Mouse (Mus musculus) spleen, adult 2 months (tissue): ENCODE results near the gene Cdhr4.

Experiments
- CTCF ChIP-seq: fragments of 200-500 bp; IDR thresholded peaks from 2 replicates; pipeline ENCODE4 v1.5.1; 2011; ENCODE audit warnings: mild to moderate bottlenecking, inconsistent platforms; ENCODE audit not compliant: insufficient read depth, insufficient read length, insufficient replicate concordance; ENCODE audit errors: extremely low read depth
- POLR2A ChIP-seq: fragments of 200-500 bp; IDR thresholded peaks from 2 replicates; pipeline ENCODE4 v1.6.1; 2011; ENCODE audit warnings: low read depth, low read length, inconsistent platforms

DNA sequence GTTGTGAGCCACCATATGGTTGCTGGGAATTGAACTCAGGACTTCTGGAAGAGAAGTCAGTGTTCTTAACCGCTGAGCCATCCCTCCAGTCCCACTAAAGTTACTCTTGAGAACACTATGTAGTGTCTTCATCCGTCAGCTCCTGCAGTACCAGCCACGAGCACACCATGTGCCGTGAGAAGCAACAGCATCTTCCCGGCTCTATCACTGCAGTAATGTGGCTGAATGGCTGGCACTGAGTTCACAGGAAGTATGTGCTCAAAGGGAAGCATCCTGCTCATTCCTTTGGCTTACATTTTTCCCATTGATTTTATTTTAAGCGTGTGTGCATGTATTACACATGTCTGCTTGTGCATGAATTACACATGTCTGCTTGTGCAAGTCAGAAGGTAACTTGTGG lies 24.9 kb upstream of the Cdhr4 start:
- TF ChIP-seq CTCF (no peak), POLR2A (no peak)
